Mouse (Mus musculus) spleen, postnatal 36 days (tissue): Measurements from ENCODE around the gene Eapp.
"Not testable (repeated sequence)": the region's sequence is repeated elsewhere in the genome, so short reads cannot be mapped to it uniquely, and the experiment has no call there.

Source experiments
- DNase-seq, 2 experiments: peaks; one replicate each; pipeline ENCODE4 v3.0.0; 2022; ENCODE audit warnings: low spot score in 2 of 2, mixed read lengths in 1 of 2

Eapp gene

GRCm38 (mm10) chr12:54695511-54696241, at the start of gene Eapp:
Eapp (minus strand) TSS chr12:54695897.
- DNase-seq = peak; percentile 95 to 96

GRCm38 (mm10) chr12:54738661-54739243, 43.1 kb upstream of the Eapp start:
- DNase-seq = peak in 1 of 2 experiments; percentile 18

- not testable (repeated sequence) for DNase-seq
These were observed 42.4 kb upstream of the Eapp start for GRCm38 (mm10) chr12:54737891-54738660.

- DNase-seq = peak; percentile 40 to 53
These were observed 38.8 kb upstream of the Eapp start for GRCm38 (mm10) chr12:54734307-54735131.

GRCm38 (mm10) chr12:54729140-54730059, 33.7 kb upstream of the Eapp start:
- DNase-seq = not testable (repeated sequence)

- DNase-seq = not testable (repeated sequence)
These were observed 23.4 kb upstream of the Eapp start for GRCm38 (mm10) chr12:54718871-54719786.

GRCm38 (mm10) chr12:54717516-54717915, 21.8 kb upstream of the Eapp start:
- DNase-seq = not testable (repeated sequence)

- peak; percentile 52 to 60 for DNase-seq
These were observed 18.3 kb upstream of the Eapp start for GRCm38 (mm10) chr12:54713822-54714626.

- DNase-seq = peak; percentile 25 to 53
These were observed 14.8 kb upstream of the Eapp start for GRCm38 (mm10) chr12:54710494-54710879.

- DNase-seq = not testable (repeated sequence)
These were observed 14.2 kb upstream of the Eapp start for GRCm38 (mm10) chr12:54709691-54710493.

- DNase-seq = no peak
These were observed 3.7 kb upstream of the Eapp start for GRCm38 (mm10) chr12:54699394-54699793.

GRCm38 (mm10) chr12:54697791-54698250, 2.1 kb upstream of the Eapp start:
- no peak for DNase-seq

- DNase-seq = peak; percentile 20 to 27
These were observed 1.4 kb upstream of the Eapp start for GRCm38 (mm10) chr12:54697003-54697597.

- peak; percentile 92 to 96 for DNase-seq
These were observed 725 bp upstream of the Eapp start for GRCm38 (mm10) chr12:54696242-54697002.

- DNase-seq = no peak
These were observed 718 bp downstream of the Eapp start for GRCm38 (mm10) chr12:54694847-54695510.

GRCm38 (mm10) chr12:54689082-54689481, 6.6 kb downstream of the Eapp start:
- DNase-seq = no peak
